Mouse (Mus musculus): ENCODE measurements at regions not wholly inside any gene's neighbourhood (a gene's known extent, or its start where the extent isn't known, plus 50 kb on each side); places are given as distances from the start of the nearest gene placed in this dataset.

DNA sequence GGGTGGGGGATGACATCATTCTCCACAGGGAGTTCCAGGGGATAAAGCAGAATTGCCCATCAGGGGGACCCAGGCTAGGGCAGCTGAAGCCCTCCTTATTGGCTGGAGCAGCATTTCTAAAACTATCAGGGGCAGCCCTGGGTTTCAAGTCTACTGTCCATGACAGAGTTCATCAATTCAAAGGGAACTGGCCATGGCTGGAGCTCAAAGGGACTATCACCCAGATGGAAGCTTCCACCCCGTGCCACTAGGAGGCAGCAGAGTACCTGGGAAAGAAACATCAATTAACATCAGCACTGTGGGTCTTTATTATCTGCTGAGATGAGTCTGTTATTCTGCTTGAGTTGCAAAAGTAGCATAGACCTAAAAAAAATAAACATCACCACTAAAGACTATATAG, 672.7 kb upstream of the Dpp10 start:
- no peak for DNase-seq (ENCODE audit: extremely low read depth, low read depth)

DNA sequence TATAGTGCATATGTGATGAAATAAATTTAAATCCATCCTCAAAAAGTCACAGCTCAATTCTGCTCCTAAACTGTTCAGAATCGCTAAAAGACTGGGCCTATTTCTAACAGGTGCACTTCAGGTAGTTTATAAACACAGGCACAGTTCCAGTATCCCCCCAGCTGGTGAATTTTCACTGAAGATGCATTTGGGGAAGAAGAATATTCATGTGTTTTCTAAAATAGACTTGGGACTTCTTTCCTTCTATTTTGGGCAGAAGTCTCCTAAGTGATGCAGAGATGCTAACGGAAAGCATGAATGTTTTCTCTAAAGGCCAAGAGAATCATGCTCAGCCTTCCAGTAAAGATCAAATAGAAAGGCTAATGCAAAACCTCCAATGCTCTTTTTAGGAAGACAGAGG, 660.9 kb upstream of the Dpp10 start:
- DNase-seq (ENCODE audit: extremely low read depth, low read depth): no peak

DNA sequence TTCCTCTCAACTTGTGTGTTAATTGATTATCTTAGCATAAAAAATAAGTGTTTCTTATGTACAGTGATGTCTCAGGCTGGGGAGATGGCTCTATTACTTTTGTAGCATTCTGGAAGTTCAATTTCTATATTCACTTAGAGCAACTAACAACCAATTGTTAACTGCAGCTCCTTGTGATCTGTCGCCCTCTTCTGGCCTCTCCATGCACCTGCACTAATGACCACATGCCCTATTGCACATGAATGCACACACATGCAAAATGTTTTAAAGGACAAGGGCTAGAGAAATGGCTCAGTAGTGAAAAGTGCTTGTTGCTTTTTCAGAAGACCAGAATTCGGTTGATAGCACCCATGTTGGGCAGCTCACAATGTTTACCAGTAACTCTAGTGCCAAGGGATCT, 629.1 kb upstream of the Dpp10 start:
- DNase-seq (ENCODE audit: extremely low read depth, low read depth): no peak

DNA sequence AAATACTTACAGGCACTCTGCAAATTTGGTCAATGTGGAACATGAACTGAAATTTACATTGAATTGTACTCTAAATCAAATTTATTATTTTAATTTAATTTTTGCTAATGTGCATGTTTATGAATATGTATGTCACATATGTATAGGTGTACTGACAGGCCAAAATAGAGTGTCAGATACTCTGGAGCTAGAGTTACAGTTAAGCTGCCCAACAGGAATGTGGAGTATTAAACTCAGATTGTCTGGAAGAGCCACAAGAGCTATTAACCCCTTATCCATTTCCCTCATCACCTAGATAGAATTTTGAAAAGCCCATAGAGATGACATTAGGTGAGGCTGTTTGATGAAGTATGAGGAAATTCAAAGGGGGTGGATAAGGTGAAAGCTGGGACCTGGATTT, 607.5 kb upstream of the Dpp10 start:
- DNase-seq (ENCODE audit: extremely low read depth, low read depth): no peak

DNA sequence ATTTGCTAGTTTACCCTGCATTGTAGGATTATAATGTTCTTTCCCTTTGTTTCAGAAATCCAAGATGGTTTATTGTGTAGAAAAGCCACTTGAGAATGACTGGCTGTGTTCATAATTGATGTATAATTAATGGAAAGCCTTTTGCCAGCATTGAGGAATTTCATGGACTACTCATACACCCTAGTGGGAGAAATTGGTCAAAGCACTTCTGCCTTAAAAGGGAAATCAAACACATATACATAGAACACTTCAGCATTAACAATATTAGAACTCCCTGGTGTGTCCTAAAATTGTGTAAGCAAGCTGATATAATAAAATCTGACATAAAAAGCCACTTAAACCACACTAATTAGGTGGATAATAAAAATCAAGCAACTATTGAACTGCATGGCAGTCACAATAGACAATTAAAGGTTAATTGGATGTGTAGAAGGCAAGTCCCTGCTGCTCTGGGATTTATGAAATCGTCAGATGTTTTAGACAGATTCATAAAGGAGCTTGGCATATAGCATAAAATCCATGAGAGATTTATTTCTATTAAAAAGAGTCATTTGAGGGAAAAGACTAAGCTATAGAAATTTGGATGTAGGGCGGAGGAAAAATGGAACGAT, 607.0 kb upstream of the Dpp10 start:
- DNase-seq (ENCODE audit: extremely low read depth, low read depth): no peak

DNA sequence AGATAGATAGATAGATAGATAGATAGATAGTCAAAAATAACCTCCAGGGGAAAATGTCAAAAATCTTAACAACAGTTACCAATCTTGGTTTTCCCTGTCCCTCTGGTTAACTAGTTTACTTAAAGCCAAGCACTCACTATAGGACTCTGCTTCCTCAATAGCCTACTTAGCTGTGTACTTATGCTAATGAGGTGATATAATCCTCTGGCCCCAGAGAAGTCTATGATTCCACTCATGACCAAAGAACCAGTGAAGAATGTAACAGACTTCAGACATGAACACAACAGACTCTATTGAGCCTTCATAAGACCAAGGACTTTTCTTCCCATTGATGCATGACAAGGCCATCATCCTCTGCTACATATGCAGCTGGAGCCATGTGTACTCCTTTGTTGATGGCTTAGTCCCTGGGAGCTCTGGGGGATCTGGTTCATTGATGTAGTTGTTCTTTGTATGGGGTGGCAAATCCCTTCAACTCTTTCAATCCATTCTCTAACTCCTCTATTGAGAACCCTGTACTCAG, 589.9 kb upstream of the Dpp10 start:
- no peak for DNase-seq (ENCODE audit: extremely low read depth, low read depth)

DNA sequence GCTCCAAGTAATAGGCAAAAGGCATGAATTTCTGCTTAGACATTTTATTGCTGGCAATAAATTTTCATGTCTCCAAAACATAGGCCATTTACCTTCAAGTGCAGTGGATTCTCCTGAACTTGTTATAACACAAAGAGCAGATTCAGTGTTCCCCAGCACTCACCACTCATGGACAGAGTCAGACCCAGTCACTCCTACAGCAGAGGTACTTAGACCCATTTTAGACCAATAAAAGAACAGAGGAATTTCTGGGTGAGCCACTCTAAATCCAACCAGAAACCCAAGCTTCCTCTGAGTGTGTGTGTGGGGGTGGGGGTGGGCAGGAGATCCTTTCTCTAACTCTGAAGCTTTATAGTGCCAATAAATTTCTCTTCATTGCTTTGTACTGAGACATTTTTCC, 584.7 kb upstream of the Dpp10 start:
- no peak for DNase-seq (ENCODE audit: extremely low read depth, low read depth)

DNA sequence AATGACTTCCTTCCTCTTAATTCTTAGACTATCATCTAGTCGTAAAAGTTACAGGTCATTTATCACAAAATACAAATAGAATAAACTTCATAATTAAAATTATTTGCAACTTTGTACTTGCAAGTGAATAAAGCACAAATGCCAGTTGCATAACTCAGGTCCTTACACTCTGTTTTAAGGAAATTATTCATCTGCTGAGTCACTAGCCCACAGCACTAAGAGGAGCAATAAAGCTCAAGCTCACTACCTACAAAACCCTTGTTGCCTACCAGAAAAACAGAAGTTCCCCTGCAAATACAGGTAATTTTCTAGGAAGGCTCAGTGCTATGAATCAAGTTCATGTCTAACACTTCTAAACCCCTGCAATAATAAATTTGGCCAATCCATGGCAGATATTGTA, 539.3 kb upstream of the Dpp10 start:
- no peak for DNase-seq (ENCODE audit: extremely low read depth, low read depth)

Measured in MEL-GATA-1-ER (cell line).